Mouse (Mus musculus) hindlimb bud, embryonic 11.5 days (tissue): ENCODE measurements around the gene Fam178b.

ENCODE experiments used
- DNase-seq: peaks from one replicate; pipeline ENCODE4 v3.0.0-alpha.2; 2012; ENCODE audit warnings: low read depth, low spot score; ENCODE audit errors: extremely low spot score

Gene Fam178b

DNA sequence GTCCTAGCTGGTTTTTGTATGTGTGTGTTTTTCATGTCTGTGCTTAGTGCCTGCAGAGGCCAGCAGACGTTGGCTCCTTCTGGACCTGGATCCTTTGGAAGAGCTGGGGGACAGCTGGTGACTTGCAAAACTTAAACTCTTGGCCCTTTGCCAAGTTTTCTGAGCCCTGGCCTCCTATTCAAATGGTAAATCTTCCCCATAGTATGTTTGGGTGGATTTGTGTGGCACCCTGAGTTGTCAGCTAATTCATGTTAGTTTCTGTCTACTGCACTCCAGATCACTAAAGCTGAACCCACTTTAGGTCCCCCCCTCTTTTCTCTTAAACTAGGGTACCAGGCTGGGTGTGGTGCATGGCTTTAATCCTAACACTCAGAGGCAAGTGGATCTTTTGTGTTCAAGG lies 154.6 kb downstream of the Fam178b start:
- no peak for DNase-seq

DNA sequence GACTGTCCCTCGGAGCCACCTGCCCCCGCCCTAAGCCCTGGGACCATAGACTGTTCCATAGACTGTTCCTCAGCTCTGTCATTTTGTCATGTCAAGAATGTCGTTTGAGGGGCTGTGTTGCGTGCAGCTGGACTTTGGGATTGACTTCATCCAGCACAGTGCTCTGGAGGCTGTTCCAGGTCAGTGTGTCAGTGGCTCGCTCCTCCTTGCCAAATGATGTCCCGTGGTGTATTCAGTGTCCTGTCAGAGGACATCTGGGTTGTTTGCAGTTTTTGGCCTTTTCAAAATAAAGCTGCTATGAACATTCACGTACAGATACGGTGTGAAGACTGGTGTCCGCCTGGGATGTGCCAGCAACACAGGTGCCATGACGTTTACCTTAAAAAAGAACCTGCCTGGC lies 156.1 kb downstream of the Fam178b start:
- no peak for DNase-seq

DNA sequence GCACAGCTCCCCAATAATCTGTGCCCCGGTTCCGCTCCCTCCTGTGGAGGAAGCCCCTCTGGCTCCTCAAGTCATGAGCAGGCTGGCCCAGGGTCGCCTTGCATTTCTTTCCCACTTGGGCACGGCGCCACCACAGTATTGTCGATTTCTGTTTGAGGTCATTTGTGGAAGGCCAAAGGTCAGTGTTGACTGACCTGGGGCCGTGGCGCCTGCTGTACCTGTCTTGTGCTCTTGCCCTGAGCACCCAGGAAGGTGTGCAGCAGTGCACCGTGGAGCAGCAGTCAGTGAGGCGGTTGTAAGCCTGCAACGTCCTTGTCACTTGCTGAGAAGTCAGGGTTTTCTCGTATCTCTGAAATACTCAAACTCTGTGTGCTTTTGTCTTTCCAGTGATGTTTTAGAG lies 157.2 kb downstream of the Fam178b start:
- DNase-seq, result no peak

DNA sequence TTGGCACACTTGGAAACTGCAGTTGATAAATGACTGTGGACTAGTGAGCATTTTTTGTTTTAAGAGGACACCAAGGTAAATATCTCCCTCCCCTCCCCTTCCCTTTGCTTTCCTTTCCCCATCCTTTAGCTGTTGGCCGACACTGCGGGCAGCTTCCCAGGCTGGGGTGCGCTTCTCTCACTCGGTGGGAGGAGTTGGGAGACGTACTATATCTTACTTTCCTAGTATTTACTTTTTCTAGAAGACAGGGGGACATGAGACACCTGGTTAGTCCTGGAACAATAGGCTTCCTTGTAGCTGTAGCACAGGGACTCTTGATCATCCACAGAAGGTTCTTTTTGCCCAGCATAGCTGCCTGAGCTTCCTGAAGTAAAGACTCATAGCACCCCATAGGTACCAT lies 158.9 kb downstream of the Fam178b start:
- no peak for DNase-seq

DNA sequence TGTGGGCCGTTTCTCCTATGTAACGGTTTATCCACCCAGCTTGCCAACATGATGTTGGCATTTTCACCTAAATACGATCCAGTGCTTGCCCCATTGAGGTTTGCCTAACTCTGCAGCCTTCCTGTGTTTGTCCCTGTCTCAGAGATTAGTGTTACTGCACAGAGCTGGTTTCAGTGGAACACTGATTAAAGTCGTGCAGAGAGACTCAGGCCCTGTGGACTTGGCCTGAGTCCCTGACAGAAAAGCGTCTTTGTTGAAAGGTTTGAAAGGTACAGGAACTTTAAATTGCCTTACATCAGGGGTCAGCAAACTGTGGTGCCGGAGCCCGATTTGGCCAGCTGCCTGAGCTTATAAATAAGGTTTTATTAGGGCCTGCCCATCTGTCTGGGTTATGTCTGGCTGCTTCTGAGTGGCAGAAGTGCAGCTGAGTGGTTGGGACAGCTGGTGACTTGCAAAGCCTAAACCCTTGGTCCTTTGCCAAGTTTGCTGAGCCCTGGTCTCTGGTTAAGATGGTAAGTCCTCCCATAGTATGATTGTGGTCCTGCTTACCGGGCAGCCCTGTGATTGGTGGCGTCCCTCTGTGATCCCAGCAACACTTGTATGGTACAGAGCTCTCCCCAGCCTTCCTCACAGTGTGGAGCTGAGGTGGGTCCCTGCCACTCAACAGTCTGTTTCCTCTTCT lies 159.5 kb downstream of the Fam178b start:
- no peak for DNase-seq

DNA sequence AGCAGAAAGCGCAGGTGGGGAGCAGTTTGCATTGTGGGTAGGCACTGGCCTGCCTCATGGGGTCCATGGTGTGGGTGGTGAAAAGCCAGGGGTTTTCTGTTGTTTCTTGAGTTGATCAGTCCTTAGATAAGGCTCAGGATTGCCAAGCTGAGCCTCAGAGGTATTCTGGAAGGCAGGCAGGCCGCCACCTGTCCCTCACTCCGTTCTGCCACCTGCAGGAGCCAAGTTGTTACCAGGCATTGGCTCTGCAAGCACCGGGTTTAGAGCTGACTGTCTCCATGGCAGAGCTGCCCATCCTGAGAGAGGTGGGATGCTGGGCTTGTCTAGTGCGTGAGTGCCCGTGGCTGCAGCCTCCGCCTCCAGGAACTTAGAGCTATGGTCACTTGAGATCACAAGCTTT lies 160.8 kb downstream of the Fam178b start:
- DNase-seq, result no peak

DNA sequence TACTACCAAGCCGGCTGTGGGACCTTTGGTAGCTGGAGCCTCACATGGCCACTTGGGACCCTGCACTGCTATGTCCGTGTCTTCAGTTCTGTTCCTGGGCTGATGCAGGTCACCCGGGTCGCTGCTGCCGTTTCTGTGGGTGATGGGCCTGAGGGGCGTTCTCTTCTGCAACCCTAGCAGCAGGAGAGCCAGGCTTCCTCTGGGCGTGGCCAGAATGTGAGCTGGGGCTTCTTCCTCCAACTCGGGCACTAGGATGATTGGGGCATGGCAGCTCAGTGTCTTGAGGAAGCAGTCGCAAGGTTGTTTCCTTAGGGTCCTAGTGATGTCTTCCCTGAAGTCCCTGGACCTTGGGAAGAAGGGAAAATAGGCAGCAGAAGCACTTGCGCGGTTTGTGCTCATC lies 163.4 kb downstream of the Fam178b start:
- no peak for DNase-seq

DNA sequence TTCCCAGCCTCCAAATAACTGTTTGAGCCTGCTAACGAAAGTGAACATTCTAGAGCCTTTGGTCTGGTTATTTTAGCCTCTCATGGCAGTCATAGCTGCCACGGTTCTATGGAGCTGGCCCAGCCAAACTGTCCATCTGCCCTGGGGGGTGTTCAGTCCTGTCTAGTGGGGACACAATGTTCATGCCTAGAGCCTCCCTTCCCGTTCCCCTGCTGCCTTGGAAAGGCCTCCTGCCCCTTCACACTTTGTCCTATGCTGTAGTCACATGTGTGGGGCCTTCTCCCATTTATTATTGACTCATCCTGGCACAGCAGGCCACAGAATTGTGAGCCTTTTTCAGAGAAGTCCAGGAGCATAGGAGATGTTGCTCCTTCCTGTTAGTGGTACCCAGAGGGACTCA lies 164.7 kb downstream of the Fam178b start:
- DNase-seq, result no peak

DNA sequence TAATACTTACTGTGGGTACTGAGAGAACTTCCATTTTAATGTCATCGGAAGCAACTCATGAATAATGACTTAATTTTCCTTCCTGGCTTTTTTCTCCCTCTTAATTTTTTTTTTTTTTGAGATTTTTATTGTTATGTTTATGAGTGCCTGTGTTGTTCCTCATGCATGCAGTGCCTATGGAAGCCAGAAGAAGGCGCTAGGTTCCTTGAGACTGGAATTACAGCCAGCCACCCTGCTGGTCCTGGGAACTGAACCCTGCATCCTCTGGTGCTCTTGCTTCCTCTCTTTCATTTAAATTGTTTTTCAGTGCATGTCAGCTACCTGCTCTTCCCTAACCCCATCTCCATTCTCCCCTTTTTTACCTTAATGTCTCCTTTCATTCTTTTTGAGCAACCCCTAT lies 169.3 kb downstream of the Fam178b start:
- DNase-seq, result no peak

DNA sequence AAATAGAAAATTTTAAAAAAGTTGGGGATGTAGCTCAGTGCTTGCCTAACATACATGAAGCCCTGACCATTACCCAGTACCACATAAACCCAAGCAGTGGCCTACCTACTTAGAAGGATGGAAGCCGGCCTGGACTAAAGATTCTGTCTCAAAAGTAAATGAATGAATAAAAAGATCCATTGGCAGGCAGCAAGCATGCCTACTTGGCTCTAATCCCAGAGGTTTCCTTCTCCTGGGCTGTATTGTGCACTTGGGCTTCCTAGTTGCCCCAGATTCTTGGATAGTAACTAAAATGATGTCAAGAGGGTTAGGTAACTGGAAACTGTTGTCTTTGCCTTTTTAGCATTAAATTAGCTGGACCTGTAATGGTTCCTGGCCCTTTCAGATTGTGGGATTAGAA lies 169.7 kb downstream of the Fam178b start:
- DNase-seq, result no peak

DNA sequence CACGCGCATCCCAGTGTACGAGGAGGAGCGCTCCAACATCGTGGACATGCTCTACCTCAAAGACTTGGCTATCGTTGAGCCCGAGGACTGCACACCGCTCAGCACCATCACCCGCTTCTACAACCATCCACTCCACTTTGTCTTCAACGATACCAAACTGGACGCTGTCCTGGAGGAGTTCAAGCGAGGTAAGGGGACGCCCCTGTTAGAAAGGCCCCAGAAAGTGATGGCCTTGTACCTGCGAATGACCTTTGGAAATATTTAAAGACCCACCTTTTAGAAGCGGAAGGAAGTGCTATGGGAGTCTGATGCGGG lies 170.1 kb downstream of the Fam178b start:
- DNase-seq, result no peak
